Mouse (Mus musculus): ENCODE measurements around the gene Afap1.
A peak's percentile ranks its signal among the peaks of the same experiment; 100 is the strongest.

Gene Afap1

DNA sequence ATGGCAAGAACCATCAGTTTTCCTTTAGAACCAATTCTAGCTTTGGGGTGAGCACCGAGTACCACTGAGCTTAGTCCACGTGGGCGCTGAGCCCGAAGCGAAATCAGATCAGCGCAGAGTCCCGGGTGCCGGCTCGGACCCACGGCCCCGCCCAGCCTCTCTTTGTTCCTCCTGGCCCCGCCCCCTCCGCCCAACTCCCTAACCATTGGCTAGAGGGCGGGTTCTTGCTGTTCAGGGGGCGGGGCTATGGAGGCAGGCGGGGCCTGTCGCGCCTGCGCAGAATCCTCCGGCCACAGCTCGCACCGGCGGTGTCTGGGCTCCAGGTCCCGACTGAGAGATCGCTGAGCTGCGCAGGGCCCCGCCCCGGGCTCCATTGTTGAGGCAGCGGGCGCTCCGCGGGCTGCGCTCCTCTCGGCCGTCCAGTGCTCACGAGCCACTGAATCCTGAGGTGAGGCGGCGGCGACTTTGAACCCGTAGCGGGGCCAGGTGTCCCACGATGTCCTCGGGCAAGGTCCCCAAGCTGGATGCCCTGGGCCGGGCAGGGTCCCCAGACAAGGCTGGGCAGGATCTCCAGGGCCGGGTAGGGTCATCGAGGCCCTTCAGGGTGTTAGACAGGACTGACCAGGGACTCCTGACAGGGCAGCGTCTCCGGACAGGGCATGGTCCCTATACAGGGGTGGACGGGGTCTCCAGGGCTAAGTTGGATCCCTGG is at the start of gene Afap1:
Afap1 (plus strand) TSS at position 227 of the 712 bp plus-strand sequence.
- DNase-seq = peak; percentile 100

DNA sequence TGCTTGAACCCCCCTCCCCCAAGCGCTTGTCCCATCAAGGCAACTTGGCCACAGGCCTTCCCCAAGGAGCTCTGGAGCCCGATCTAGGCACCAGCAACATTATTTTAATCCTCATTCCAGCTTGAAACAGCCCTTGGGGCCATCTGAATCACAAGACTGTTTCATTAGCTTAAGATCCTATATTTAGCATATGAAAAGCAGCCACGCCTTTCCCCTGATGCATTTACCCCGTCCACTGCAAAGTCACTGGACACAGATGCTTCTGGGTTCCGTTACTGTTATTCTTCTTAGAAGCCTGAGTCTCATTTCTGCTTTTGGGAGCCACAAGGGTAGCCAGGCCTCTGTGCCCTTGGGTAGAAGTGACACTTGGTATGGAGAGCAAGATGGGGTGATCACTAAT is 41.6 kb upstream of the Afap1 start:
- no peak for DNase-seq

DNA sequence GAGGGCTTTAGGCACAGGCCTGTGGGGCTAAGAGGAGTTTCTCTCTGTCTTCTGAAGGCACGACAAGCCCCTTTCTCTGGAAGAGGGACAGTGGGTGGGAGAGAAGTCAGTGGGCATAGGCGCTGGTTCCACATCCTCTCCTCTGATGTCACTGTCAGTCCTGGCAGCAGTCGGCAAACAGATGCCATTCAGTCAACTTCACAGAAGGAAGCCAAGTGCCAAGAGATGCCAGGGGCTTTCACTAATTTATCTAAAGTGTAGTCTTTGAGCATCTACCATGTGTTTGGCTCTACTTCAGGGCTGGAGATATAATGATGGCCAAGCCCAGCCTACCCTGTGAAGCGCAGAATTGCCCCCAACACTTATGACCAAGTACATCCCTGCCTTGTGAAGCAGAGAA is 39.7 kb upstream of the Afap1 start:
- DNase-seq = no peak

DNA sequence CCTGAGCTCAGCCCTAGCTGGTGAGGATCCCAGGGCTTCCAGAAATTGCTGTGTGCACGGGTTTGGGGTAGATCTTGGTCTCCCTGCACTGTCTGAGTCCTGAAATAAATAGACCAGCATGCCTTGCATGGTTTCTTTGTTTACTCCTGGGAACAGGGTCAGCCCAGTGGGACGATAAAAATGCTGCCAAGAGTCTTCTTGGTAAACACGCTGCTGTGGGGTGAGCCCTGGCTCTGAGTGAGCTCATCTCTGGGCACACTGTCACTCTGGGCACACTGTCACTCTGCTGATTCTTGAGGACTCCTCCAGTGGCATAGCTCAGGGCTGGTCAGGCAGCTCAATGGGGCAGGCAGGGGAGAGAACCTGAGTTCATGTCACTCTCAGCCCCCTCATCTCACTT is 36.9 kb upstream of the Afap1 start:
- DNase-seq = no peak

- peak; percentile 53 to 54 for DNase-seq
These were observed 35.0 kb upstream of the Afap1 start for GRCm38 (mm10) chr5:35858069-35858468.

DNA sequence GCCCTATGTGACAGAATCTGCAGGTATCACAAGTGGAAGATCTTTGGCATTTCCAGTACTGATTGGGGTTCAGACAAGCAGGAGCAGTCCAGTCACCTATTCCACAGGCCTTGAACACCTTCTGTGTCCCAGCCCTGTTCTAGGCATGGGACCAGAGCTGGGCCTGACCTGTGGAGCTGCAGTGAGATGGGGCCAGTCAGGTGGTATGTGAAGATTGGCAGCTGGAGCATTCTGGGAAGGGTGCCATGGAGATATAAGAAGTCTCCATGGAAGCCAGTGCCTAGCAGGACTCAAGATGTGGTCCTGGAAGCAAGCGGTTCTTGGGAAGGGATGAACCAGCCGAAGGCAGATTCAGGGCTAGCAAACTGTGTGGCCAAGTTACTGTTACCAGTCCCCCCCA is 31.7 kb upstream of the Afap1 start:
- DNase-seq = no peak

GRCm38 (mm10) chr5:35869973-35870372 is 23.1 kb upstream of the Afap1 start:
- DNase-seq = no peak

DNA sequence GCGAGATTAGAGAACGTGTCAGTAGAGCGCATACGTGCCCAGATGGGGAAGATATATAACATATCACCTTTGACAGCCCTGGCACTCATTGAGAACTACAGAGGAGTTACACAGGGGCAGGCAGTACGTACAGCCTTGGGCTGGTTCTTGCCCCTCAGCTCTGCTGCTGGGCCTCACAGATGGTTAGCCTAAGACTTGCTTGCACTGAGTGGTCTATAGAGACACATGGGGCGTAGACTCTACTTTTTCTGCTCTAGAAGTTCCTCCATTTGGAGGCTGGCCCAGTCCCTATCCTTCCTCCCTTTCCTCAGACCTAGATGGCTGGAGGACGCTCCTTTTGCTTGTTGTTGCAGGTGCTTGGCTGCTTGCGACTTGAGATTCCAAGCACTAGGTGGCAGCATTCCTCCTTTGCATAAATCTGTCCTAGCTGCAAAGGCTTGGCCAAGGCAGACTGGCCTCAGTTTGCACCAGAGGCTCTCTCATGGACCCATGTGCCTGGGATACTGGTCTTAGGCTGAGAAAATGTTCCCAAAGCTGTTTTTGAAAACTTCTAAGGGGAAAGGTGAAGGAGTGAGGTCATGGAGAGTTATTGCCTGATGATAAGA is 22.6 kb upstream of the Afap1 start:
- peak; percentile 61 for DNase-seq

DNA sequence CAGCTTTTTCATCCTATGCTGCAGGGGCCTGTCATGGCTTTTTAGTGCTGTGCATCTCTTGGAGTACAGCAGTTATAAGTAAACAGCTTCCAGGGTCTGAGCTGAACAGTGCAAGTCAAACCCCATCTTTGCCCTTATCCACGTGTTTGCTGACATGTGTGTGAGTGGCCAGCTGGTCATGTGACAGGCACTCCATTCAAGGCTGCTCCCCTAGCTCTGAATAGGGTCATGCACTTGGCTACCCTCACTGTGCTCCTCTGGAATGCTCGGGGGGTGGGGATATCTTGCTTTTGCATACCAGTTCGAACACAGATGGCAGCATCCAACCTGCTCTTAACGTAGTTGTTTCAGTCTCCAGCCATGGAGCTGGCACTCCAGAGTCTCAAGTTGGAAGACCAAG is 19.7 kb upstream of the Afap1 start:
- no peak for DNase-seq

DNA sequence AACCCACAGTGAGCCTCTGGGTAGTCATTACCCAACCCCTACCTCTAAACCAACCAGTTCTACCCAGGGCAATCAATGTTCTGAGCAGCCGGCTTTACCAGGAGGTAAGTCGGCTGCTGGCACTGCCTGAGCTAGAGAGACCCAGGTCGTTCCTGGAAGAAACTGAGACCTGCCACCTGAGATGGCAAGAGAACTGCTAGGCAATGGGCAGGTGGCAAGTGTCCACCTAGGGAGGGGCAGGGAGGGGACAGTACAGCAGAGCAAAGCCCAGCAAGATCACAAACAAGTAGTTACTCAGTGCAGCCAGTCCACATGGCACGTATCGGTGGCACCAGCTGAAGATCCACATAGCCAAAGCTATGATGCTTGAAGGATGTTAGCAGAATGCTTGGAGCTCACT is 16.9 kb upstream of the Afap1 start:
- no peak for DNase-seq

- DNase-seq = no peak
These were observed 13.9 kb upstream of the Afap1 start for GRCm38 (mm10) chr5:35879199-35879598.

DNA sequence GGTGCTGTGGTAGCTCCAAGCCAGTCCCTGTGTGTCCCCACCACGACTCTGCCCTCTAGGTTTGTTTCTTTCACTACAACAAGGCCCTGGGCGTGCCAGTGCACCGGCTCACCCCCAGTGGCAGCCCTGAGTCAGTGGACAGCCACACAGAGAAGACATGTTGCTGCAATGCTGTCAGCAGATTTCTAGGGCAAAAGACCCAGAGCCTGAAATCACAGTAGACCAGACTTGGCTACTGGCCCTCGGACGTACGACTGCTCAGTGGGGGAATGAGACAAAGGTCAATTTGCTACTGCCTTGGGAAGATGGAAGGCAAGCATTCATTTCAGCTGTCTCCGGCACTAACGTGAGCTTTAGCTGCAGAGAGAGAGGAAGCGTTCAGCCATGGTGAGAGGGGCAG is 10.7 kb upstream of the Afap1 start:
- no peak for DNase-seq

- DNase-seq = peak; percentile 31 to 33
These were observed 8.9 kb upstream of the Afap1 start for GRCm38 (mm10) chr5:35884262-35884661.

DNA sequence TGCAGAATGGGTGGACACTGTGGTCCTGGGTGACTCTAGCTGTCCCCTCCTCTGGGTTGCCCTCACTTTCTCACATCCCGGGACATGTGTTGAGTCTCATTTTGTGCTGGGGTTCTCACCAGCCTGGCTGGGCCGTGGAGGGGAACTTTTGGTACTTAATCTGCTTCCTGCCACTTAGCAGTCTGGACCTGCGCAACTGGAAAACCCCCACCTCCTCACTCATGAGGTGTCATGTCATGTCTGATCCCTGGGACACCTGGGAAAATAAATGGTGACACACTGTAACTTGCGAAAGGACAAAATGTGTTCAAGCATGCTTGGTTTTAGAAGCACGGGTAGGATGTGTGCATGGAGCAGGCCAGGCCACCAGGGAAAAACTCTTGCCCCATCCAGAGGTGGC is 8.4 kb upstream of the Afap1 start:
- no peak for DNase-seq

- no peak for DNase-seq
These were observed 4.2 kb upstream of the Afap1 start for GRCm38 (mm10) chr5:35888959-35889358.

GRCm38 (mm10) chr5:35889641-35890040 is 3.5 kb upstream of the Afap1 start:
- no peak for DNase-seq

DNA sequence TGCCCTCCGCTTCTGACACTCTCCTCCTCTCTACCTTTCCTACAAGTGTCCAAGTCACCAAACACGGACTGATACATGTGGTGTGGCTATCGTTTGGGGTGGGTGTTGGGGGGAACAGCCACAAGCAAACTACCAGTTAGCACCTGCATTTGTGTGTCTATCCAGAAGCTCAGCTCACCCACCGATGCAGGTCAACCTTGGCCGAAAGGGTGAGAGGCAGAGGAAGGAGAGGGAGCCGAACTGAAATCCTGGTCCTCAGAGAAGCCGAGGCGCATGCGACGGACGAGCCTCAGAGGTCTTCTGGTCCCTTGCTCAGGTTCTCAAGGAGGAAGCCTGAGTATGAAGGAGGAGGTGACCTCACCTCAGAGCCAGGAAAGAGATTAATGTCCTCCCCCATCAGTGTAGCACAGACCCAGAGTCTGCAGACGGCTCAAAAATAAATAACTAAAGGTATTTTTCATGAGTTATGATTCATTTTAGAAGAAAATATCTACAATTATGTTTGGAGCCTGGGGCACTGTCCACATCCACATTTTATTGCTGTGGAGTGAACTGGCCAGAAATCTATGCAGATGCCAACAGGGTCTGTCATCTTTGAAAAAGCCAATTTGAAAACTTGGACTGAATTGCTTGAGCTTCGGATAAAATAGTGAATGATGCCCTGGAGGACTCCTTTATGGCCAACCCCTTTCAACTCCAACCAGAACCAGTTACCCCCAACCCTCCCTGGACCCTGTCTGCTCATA is 2.0 kb upstream of the Afap1 start:
- no peak for DNase-seq

- no peak for DNase-seq
These were observed 756 bp upstream of the Afap1 start for GRCm38 (mm10) chr5:35892363-35892762.

DNA sequence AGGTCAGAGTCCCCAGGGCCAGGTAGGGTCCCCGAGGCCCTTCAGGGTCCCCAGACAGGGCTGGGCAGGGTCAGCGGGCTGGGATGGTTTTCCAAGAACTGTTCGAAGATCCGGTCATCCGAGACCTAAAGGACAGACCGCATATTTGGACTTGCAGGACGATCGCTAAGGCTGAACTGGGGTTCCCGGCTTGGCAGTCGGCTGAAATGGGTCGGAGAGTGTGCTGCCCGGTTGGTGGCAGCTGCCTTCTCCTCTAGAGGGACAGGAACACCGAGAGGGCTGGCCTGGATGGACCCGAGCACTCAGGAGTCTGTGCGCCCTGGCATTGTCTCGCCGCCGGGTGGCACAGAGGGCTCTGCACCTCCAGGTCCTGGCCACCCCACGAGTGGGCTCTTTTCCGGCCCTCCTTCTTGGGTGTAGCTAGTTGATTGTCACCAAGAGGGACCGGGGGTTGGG is 714 bp downstream of the Afap1 start:
- peak; percentile 46 to 64 for DNase-seq

- no peak for DNase-seq
These were observed 1.4 kb downstream of the Afap1 start for GRCm38 (mm10) chr5:35894295-35895047.

DNA sequence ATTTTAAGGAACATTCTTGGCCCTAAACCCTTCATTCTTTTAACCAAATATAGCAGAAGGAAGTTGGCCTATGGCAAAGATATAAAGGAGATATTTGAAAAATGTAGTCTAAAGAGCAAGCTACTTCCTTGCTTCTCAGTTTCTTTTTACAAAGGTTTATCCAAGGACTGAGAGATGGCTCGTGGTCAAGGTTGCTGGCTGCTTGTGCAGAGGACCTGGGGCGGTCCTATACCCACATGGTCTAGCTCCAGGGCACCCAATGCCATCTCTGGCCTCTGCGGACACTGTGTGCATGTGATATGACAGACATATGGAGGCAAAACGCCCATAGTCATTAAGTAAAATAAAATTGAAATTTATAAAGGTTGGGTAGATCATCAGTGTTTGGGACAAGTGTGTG is 2.8 kb downstream of the Afap1 start:
- no peak for DNase-seq

- DNase-seq = no peak
These were observed 3.4 kb downstream of the Afap1 start for GRCm38 (mm10) chr5:35896556-35896955.

- DNase-seq = no peak
These were observed 4.0 kb downstream of the Afap1 start for GRCm38 (mm10) chr5:35897147-35897546.

All from thymus, postnatal 36 days (tissue).